Mouse (Mus musculus): ENCODE data around the gene Ubqln4.

Ubqln4 gene

DNA sequence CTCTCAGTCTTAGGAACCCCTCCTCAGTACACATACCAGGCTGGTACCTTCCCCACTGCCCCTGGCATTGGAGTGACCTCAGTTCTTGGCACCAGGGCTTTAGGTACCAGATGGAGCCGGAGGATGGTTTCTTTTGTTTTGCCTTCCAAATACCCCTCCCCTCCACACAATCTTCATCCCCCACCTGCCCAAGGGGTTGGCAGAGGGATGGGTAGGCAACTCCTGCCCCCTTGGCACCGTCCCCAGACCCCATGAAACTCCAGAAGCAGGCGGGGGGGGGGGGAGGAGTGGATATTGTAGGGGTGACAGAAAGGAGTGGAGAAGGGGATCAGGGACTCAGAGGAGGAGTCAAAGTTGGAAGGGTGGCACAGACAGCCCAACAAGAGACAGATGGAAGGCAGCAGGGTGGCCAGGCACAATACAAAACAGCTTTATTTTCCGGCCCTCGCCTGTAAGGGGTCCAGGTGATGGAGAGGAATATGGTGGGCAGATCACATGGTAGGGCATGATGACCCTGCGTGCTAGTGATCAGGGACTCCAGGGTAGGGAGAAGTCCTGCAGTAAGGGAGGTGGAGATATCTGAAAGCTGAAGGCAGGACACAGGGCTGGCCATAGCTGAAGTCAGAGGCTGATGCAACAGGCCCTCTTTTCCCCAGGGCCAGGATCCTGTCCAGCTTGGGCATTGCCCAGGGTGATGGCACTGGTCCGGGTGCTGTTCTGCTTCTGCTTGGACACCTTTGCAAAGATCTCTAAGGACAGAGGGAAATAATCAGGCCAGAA is 11.7 kb upstream of the Ubqln4 start:
- no peak for DNase-seq (ENCODE audit: low spot score in 2 of 2)

DNA sequence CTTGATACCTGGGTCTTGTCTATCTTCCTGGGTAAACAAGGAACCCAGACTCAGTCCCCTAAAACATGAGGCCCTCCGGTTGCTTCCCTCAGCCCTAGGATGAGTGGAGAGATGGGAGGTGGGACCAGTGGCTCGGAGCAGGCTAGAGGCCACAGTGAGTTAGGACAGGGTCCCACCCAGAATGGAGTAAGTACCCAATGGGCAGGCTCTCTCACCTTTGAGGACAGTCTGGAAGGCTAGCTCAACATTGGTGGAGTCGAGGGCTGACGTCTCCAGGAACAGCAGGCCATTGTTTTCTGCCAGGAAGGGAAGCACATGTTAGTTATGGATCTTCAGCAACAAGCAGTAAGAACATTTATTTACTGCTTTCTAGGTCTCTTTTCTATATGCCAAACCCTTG is 11.1 kb upstream of the Ubqln4 start:
- no peak for DNase-seq (ENCODE audit: low spot score in 2 of 2)

DNA sequence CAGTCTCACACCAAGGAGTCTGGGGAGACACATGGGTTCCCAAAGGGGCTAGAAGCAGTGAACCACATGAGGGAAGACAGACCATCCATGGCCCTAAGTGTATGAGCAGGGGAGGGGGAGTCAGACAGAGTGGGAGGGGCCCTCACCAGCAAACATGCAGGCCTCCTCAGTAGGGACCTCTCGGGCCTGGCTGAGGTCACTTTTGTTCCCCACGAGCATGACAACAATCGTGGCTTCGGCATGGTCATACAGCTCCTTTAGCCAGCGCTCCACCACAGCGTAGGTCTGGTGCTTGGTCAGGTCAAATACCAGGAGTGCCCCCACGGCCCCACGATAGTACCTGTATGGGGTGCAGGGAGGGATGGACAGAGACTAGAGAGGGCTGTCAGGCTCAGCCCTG is 10.4 kb upstream of the Ubqln4 start:
- no peak for DNase-seq (ENCODE audit: low spot score in 2 of 2)

DNA sequence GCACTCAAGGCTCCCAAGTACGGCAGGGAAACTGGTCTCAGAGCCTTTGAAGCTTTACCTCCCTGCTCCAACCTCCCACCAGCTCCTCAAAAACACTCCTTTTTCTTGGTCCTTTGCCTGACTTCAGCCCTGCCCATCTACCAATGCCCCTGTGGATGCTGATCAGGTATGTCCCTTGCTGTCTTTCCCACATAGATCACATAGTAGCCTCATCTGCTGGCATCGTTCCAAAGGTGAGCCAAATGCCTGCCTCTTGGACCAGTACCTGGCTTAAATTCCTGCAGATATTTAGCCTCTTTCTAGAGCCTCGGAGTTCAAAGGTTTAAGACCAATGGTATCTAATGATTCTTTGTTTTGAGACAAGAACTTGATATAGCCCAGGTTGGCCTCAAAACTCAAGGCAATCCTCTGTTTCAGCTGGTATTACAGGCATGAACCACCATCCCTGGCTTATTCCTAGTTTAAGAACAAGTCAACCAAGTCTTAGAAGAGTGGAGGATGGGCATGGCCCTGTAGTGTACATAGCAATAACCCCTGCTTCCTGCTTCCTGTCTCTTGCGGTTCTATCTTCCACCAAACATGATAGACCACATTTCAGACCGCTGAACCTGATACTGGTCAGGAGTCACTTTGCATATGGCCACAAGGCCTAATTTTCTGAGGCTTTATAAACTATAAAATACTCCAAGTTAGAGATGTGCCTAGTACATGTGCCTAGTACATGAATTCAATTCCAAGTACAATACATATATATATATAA is 9.7 kb upstream of the Ubqln4 start:
- no peak for DNase-seq (ENCODE audit: low spot score in 2 of 2)

DNA sequence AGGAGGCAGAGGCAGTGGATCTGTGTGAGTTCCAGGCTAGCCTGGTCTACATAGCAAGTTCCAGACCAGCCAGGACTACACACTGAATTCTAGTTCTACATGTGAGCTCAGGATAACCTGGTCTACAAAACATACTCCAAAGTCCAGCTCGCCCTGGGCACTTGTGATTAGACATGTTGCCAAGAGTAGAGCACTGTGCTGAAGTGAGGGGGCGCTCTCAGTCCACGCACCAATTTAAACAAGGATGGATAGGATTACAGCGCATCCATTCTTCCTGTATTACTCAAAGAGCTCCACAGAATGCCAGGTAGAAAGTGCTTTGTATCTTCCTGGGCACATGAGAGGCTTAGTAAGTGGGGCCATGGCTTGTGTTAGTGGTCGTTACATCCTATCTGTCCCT is 9.0 kb upstream of the Ubqln4 start:
- DNase-seq (ENCODE audit: low spot score in 2 of 2): no peak

DNA sequence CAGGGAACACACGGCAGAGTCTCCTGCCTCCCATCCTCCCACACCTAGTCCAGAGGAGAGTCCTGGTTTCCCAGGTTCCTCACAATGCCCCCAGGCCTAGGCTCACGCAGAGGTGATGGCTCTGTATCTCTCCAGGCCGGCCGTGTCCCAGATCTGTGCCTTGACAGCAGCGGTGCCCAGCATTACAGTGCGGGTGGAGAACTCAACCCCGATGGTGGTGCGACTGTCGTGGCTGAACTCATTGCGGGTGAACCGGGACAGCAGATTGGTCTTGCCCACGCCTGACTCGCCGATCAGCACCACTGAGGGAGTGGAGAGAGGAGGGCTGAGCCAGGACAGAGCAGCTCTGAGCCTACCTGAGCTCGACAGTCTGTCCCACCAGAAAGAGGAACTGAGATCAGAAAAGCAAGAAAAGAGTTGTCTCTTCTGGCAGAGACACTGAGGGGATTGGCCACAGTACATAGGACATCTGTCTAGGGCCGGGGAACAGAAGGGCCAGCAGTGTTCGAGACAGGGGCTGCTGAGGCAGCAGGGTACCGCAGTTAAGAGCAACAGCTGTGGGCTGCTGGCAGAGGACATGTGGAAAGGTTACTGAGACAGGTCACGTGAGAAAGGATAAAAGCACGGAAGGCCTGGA is 8.5 kb upstream of the Ubqln4 start:
- no peak for DNase-seq (ENCODE audit: low spot score in 2 of 2)

DNA sequence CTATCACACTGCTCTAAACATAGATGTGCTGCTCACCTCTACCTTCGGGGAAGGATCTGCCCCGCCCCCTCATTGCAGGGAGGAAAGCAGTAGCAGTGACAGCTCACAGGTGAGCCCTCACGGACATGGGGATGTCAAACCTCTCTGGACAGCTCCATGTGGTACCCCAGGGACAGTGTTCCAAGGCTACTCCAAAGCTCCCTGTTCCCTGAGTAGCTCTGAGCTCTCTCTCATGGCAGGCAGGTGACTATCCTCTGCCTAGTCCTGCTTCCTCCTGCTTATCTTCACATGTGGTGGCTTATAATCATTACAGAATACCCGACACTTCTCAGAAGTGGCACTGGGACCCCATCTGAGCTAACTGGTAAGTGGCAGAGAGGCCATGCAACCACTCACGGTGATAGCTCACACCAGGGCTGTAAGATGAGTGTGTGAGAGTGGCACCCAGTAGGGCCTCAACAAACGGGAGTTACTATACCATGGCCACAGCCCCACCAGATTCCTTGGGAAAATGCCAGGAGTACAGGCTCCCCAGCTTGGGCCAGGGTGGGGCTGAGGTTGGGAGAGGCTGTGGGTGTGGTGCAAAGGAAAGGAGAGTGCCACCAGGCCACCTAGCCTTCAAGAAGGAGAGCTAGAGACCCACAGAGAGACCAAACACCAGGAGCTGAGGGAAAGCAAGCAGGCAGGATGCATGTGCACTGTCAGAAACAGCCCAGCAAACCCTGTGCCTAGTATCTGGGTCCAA is 6.7 kb upstream of the Ubqln4 start:
- no peak for DNase-seq (ENCODE audit: low spot score in 2 of 2)

DNA sequence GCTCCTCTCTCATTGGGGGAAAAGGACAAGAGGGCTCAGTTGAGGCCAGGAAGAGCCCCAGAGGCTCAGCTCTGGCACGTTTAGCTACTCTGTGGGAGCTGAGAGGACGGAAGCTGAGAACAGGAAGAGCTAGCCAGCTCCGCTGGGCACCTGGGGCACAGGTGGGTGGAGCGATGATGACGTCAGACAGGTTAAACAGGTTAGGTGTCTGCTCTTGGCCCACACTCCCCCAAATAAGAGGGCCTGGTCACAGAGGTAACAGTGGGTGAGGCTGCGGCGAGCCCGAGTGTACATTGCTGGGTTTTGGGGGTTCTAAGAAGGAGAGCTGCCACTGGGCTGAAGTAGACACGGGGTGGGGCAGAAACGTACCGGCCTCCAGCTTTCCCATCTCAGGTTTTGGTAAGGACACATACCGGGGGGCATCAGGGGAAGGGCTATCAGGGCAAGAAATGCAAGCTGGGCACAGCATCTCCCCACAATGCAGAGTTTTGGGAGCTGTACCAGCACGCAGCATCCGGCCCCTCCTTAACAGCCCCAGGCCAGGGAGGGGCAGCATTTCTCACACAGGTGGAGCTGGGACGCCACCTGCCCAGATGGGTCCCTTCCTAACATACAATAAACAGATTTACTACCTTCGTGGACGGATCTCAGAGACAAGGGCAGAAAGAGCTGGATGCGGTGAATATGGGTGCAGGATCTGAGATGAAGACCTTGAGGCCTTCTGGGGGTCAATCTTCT is 5.2 kb upstream of the Ubqln4 start, which contains the start of gene Rab25:
Rab25 (minus strand) TSS at position 121 of the 738 bp plus-strand sequence.
- DNase-seq (ENCODE audit: low spot score in 2 of 2): peak in 1 of 2 experiments; percentile 49

DNA sequence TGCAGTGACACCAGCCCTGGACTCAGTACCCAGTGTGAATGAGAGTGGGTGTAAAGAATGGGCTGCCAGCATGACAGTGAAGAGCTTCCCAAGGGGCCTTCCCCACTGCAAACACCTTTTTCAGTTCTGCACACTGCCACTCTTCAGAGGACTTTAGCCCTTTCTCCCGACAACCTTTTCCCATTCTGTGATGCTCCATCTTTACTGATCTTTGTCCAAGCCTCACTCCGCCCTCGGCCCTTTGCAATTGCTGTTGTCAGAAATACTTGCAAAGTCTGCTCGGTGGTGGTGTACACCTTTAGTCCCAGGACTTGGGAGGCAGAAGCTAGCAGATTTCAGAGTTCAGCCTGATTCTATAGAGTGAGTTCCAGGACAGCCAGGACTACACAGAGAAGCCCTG is 2.0 kb upstream of the Ubqln4 start:
- DNase-seq (ENCODE audit: low spot score in 2 of 2): no peak

DNA sequence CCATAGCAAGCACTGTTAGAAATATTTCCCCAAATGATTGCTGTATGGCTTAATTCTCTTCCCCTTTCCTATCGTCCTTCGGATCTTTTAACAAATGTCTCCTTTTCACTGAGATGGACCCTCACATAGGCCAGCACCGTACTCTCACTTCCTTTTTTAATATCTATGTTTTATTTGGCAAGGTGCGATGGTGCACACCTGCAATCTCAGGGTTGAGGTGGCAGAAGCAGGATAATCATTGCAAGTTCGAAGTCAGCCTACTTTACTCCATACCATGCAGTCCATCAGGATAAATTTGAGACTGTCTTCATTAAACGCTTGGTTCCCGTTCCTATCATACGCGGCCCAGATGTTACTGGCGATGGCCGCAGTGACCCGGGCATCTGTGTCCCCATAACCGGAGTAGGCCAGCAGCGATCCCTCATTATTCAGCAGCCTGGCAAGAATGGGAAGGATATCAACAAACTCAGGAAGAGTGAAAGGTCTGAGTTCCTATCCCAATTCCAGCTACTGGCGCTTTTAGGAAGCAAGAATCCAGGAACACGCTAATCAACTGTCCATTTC is 1.4 kb upstream of the Ubqln4 start:
- no peak for DNase-seq (ENCODE audit: low spot score in 2 of 2)

DNA sequence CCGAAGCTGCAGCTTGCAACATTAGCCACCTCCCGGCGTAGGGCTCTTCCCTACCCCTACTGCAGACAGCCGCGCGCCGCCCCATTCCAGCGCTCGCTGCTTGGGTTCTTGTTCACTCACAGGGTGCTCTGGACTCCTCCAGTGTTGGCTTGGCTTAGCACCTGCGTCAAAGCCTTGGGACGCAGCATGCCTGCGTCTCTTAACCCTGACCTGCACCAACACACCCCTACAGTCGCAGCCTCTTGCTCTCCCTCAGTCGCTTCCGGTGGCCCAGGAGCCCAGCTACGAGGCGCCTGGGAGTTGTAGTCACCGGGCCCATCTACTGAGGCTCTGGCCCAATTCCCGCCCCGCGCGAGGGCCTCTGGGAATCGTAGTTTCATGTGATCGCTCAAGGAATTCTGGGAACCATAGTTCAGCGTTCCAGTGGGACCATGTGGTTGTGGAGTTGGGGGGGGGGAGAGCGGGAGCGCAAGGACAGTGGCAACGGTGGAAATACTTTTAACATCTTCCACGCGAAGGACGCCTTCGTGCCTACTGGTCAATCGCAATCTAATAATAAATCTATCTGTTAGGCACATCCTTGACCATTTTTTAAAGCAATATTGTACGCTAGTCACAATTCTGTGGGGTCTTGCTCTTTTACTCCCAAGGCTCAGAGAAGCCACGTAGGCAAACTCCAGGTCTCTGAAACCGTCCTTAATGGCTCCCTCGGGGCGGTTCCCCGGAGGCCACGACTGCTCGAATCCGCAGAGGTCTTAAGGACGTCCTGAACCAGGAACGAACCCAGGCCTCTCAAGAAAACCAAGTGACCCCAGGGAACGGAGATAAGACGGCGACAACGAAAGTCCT is 658 bp upstream of the Ubqln4 start, which contains the start of gene Lamtor2:
Lamtor2 (minus strand) TSS at position 399 of the 849 bp plus-strand sequence.
- peak; percentile 96 to 97 for DNase-seq (ENCODE audit: low spot score in 2 of 2)

DNA sequence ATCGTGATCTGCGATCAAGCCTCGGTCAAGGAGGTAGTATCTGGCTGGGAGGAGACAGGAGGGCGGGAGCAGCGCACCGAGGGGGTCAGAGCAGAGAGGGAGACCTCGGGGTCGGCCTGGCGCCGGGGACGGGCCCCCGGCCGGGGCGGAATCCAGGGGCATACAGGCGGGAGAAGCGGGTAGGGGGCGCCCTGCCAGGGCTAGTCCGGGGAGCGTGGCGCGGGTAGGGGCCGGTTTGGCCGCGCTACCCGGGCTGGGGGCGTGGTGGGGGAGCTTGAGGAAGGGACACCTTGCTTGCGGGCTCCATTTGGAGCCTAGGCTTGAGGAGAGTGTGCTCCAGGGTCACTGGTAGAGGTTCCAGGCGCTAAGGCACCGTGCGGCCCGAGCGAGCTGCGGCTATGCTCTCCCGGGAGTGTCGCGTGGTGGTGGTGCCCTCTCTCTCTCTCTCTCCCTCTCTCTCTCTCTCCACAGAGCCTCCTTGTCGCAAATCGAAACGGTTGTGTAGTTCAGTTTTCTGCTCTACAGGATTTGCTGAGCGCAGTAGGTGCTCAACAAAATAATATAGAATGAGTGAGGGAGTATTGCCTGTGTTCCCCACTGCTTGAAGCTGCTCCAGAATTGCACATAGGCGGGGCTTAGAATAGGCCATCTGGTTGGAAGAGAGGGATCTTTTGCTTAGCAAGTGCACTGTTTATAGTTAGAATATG is 475 bp downstream of the Ubqln4 start:
- DNase-seq (ENCODE audit: low spot score in 2 of 2): no peak

DNA sequence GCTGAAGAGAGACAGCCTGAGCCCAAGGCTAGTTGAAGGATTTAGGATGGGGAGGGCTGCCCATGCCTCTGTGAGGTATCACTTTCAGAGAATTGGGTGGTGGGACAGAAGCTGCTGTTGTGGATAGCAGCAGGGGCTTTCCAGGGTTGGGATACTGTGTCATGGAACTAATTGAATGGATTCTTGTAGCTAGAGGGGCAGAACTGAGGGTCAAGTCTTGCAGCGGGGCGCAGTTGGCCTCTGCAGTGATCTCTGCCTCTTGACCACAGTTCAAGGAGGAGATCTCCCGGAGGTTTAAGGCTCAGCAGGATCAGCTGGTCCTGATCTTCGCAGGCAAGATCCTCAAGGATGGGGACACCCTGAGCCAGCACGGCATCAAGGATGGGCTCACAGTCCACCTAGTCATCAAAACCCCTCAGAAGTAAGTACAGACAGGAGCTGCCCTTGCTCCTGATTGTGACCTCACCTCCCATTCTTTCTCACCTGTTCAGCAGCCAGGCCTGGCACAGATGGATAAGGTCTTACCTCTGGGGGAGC is 1.6 kb downstream of the Ubqln4 start:
- DNase-seq (ENCODE audit: low spot score in 2 of 2): no peak

DNA sequence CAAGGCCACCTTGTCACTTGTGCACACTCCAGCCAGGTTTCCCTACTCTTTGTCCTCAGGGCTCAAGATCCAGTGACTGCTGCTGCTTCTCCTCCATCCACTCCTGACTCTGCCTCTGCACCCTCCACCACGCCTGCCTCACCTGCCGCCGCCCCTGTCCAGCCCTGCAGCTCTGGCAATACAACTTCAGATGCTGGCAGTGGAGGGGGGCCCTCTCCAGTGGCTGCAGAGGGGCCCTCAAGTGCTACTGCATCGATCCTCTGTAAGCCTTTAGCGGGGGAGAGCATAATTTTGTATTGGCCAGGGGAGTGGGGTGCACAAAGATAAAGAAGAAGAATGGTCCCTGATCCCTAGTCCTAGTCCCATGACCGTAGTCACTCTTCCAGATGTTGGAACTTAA is 2.2 kb downstream of the Ubqln4 start:
- DNase-seq (ENCODE audit: low spot score in 2 of 2): no peak

DNA sequence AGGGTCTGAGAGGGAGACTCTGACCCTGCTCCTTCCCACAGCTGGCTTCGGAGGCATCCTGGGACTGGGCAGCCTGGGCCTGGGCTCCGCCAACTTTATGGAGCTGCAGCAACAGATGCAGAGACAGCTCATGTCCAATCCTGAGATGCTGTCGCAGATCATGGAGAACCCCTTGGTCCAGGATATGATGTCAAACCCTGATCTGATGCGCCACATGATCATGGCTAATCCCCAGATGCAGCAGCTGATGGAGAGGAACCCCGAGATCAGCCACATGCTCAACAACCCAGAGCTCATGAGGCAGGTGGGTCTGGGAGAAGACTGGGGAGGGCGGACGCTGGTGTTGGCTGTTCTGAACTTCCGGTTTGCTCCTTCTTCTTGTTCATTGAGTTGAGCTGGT is 3.1 kb downstream of the Ubqln4 start:
- no peak for DNase-seq (ENCODE audit: low spot score in 2 of 2)

DNA sequence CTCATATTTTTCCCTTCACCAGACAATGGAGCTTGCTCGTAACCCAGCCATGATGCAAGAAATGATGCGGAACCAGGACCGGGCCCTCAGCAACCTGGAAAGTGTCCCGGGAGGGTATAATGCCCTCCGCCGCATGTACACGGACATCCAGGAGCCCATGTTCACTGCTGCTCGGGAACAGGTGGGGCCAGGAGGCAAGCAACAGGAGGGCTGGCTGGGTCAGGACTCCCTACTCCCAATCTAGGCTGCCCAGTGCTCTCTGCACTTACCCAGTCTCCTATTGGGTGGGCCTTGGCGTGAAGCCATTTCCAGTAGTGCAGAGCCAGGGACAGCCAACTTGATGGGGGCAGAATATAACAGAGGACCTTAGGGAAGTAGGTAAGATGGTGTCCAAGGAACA is 6.0 kb downstream of the Ubqln4 start:
- DNase-seq (ENCODE audit: low spot score in 2 of 2): no peak

DNA sequence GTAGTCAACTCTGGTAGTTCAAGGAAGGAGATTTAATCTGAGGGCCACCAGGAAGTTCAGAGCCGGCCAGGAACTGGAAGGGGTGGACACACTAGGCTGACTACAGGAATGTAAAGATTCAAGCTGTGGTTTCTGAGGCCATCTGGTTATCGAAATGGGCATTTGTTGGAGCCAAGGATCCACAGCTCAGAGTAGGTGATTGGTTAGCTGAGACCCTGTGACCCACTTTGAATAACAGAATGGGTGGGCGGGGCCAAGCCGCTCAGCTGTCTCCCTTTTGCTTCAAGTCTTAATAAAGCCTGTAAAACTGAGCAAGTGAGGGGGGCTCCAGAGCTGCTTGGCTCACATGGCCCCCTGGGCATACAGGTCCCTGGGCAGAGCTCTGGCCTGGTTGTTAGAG is 8.4 kb downstream of the Ubqln4 start:
- DNase-seq (ENCODE audit: low spot score in 2 of 2): no peak

DNA sequence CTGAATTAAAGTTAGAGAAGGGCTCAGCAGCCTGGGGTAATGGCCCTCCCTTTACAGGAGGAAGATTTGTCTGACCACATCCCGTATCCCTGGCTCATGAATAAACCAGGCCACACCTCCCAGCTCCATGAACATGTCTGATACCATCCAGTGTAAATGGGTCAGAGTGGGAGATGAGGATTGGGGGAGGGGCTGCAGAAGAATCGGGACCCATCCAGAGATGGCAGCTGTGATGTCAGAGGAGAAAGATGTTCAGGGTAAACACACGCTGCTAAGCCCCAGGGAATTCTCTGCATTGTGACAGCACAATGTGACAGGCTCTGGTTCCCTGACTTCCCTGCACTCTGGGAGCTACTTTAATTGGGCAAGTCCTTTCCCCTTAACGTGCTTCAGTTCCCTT is 9.9 kb downstream of the Ubqln4 start:
- DNase-seq (ENCODE audit: low spot score in 2 of 2): no peak

DNA sequence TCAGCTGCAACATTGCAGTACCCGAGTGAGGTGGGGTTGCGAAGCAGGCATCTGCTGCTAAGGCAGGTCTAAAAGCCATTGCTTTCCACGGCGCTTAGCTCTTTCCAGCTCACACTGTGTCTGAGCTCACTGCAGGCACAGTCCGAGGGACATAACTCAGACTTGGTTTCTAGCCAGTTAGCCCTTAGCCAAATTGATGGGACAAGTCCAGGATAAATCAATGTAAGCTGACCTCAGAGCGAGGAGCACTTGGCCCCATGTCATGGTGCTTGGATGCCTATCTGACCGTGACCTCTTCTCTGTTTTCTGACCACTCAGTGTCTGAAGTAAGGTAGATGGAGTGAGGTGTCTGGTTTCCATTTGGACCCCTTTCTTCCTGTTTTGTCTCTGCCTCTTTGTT is 10.4 kb downstream of the Ubqln4 start:
- DNase-seq (ENCODE audit: low spot score in 2 of 2): no peak
